Mouse (Mus musculus) embryonic facial prominence, embryonic 14.5 days (tissue): Measurements from ENCODE around the gene Kcnip4. TPM values are rescaled to one million over a fixed set of nuclear protein-coding genes. Genes with fewer than 3 reads are reported as not detected.

Experiments
- ATAC-seq: fragments of 200-750 bp; cut with Nextera tagmentation; 2 replicates; pipeline ENCODE4 v1.8.0; 2017; ENCODE audit warnings: low read depth, moderate number of reproducible peaks, moderate TSS enrichment
- DNase-seq: peaks from one replicate; pipeline ENCODE4 v3.0.0-alpha.2; 2015; ENCODE audit warnings: low spot score
- H3K27ac ChIP-seq: fragments of 300-500 bp; sonication (generic); replicated peaks from 2 replicates; pipeline ENCODE4 v1.5.1; 2014; ENCODE audit warnings: low read depth, mild to moderate bottlenecking, low read length, moderate library complexity
- H3K27me3 ChIP-seq: fragments of 300-500 bp; sonication (generic); replicated peaks from 2 replicates; pipeline ENCODE4 v1.6.1; 2014; ENCODE audit warnings: low read length; ENCODE audit not compliant: control insufficient read depth, insufficient read depth
- H3K36me3 ChIP-seq: fragments of 300-500 bp; sonication (generic); 2 replicates; pipeline ENCODE4 v1.6.1; 2014; ENCODE audit warnings: low read length, mixed read lengths; ENCODE audit not compliant: control insufficient read depth, insufficient read depth
- H3K4me1 ChIP-seq: fragments of 300-500 bp; sonication (generic); 2 replicates; pipeline ENCODE4 v1.6.1; 2014; ENCODE audit warnings: antibody characterized with exemption, low read length; ENCODE audit not compliant: control insufficient read depth, insufficient read depth
- H3K4me2 ChIP-seq: fragments of 300-500 bp; sonication (generic); 2 replicates; pipeline ENCODE4 v1.6.1; 2014; ENCODE audit warnings: low read depth, mild to moderate bottlenecking, low read length, moderate library complexity, mixed read lengths
- H3K4me3 ChIP-seq: fragments of 300-500 bp; sonication (generic); 2 replicates; pipeline ENCODE4 v1.5.1; 2014; ENCODE audit warnings: low read depth, mild to moderate bottlenecking, low read length
- H3K9ac ChIP-seq: fragments of 300-500 bp; sonication (generic); 2 replicates; pipeline ENCODE4 v1.6.1; 2014; ENCODE audit warnings: low read depth, mild to moderate bottlenecking, low read length, moderate library complexity, mixed read lengths
- H3K9me3 ChIP-seq: fragments of 300-500 bp; sonication (generic); 2 replicates; pipeline ENCODE4 v1.6.1; 2016; ENCODE audit warnings: low read length; ENCODE audit not compliant: control insufficient read depth
- WGBS: fragments of 180-500 bp; shearing (Covaris S2); extraction: QIAGEN DNeasy Blood & Tissue Kit; methylation state at CpG from one replicate; pipeline ENCODE4 v1.1.7; 2014; 5-methylcytosine and 5-hydroxymethylcytosine counted together
- polyA plus RNA-seq: library from polyadenylated mRNA; unstranded; fragments of >200 nt; fragmentation: Nextera tagmentation; extraction: Ambion mirVana; gene quantifications from 2 replicates; pipeline ENCODE4 v1.2.1, GENCODE M21; 2014

Gene Kcnip4
- polyA plus RNA-seq, 1 experiment from 2014 or later: 2.9 TPM

GRCm38 (mm10) chr5:48588014-48588413 lies 936.7 kb downstream of the Kcnip4 start:
- ATAC-seq (no peak), DNase-seq (no peak)
- Histone ChIP-seq H3K9me3 (no peaks in the 10 kb centered on the region), H3K27me3 (no peaks in the 10 kb centered on the region), H3K36me3 (no peaks in the 10 kb centered on the region), H3K4me2 (no peak overlapping the region), H3K9ac (no peak overlapping the region), H3K4me3 (no peak overlapping the region), H3K4me1 (no peaks in the 10 kb centered on the region), H3K27ac (no peak overlapping the region)

GRCm38 (mm10) chr5:48583431-48583830 lies 941.3 kb downstream of the Kcnip4 start:
- H3K27ac ChIP-seq: no peak overlapping the region
- no peaks in the 10 kb centered on the region for H3K36me3 ChIP-seq
- no peaks in the 10 kb centered on the region for H3K27me3 ChIP-seq
- 59% methylated on average over 1 of the region's 1 CpGs for WGBS
- H3K9me3 ChIP-seq: no peaks in the 10 kb centered on the region
- DNase-seq: peak; percentile 27
- no peak overlapping the region for H3K4me2 ChIP-seq
- H3K9ac ChIP-seq: no peak overlapping the region
- H3K4me3 ChIP-seq: no peak overlapping the region
- ATAC-seq: no peak
- H3K4me1 ChIP-seq: no peaks in the 10 kb centered on the region

GRCm38 (mm10) chr5:48563996-48564587 lies 960.6 kb downstream of the Kcnip4 start:
- 85% methylated on average over 3 of the region's 3 CpGs for WGBS
- no peak for ATAC-seq

GRCm38 (mm10) chr5:48551753-48552152 lies 973.0 kb downstream of the Kcnip4 start:
- H3K27ac ChIP-seq: no peak overlapping the region
- no peak overlapping the region for H3K4me3 ChIP-seq
- H3K36me3 ChIP-seq: no peaks in the 10 kb centered on the region
- no peaks in the 10 kb centered on the region for H3K4me1 ChIP-seq
- DNase-seq (no peak), ATAC-seq (no peak)
- no peak overlapping the region for H3K9ac ChIP-seq
- 84% methylated on average over 4 of the region's 4 CpGs for WGBS
- H3K4me2 ChIP-seq: no peak overlapping the region
- H3K9me3 ChIP-seq: no peaks in the 10 kb centered on the region
- no peaks in the 10 kb centered on the region for H3K27me3 ChIP-seq

More at GRCm38 (mm10) chr5:48563996-48564587, 960.6 kb downstream of the Kcnip4 start:
- Histone ChIP-seq H3K27me3 (no peaks in the 10 kb centered on the region), H3K4me1 (no peaks in the 10 kb centered on the region), H3K4me2 (no peak overlapping the region), H3K9ac (no peak overlapping the region), H3K36me3 (no peaks in the 10 kb centered on the region), H3K9me3 (no peaks in the 10 kb centered on the region), H3K4me3 (no peak overlapping the region), H3K27ac (no peak overlapping the region)
- no peak for DNase-seq

GRCm38 (mm10) chr5:48545825-48546224 lies 978.9 kb downstream of the Kcnip4 start:
- H3K27me3 ChIP-seq: no peaks in the 10 kb centered on the region
- H3K9me3 ChIP-seq: no peaks in the 10 kb centered on the region
- H3K4me2 ChIP-seq: no peak overlapping the region
- no peak for ATAC-seq
- H3K36me3 ChIP-seq: no peaks in the 10 kb centered on the region
- 77% methylated on average over 3 of the region's 3 CpGs for WGBS
- H3K4me3 ChIP-seq: no peak overlapping the region
- H3K9ac ChIP-seq: no peak overlapping the region
- no peak overlapping the region for H3K27ac ChIP-seq
- no peak for DNase-seq
- H3K4me1 ChIP-seq: no peaks in the 10 kb centered on the region

GRCm38 (mm10) chr5:48544784-48545734 lies 979.6 kb downstream of the Kcnip4 start:
- Histone ChIP-seq H3K9ac (no peak overlapping the region), H3K27me3 (no peaks in the 10 kb centered on the region), H3K4me2 (no peak overlapping the region), H3K27ac (no peak overlapping the region), H3K4me3 (no peak overlapping the region), H3K4me1 (no peaks in the 10 kb centered on the region), H3K36me3 (no peaks in the 10 kb centered on the region), H3K9me3 (no peaks in the 10 kb centered on the region)
- no peak for ATAC-seq
- 46% methylated on average over 5 of the region's 5 CpGs for WGBS
- no peak for DNase-seq

- DNase-seq: no peak
- no peaks in the 10 kb centered on the region for H3K4me1 ChIP-seq
- H3K27ac ChIP-seq: no peak overlapping the region
- H3K4me2 ChIP-seq: no peak overlapping the region
- H3K36me3 ChIP-seq: no peaks in the 10 kb centered on the region
- WGBS: 81% methylated on average over 4 of the region's 4 CpGs
- no peak for ATAC-seq
- no peak overlapping the region for H3K4me3 ChIP-seq
- no peak overlapping the region for H3K9ac ChIP-seq
- H3K27me3 ChIP-seq: no peaks in the 10 kb centered on the region
- no peaks in the 10 kb centered on the region for H3K9me3 ChIP-seq
These were observed 1006.7 kb downstream of the Kcnip4 start for GRCm38 (mm10) chr5:48518035-48518434.

GRCm38 (mm10) chr5:48513354-48513753 lies 1011.4 kb downstream of the Kcnip4 start:
- WGBS: 79% methylated on average over 1 of the region's 1 CpGs

More at GRCm38 (mm10) chr5:48513354-48513753, 1011.4 kb downstream of the Kcnip4 start:
- Histone ChIP-seq H3K36me3 (no peaks in the 10 kb centered on the region), H3K27me3 (no peaks in the 10 kb centered on the region), H3K4me2 (no peak overlapping the region), H3K27ac (no peak overlapping the region), H3K4me1 (no peaks in the 10 kb centered on the region), H3K9ac (no peak overlapping the region), H3K9me3 (no peaks in the 10 kb centered on the region), H3K4me3 (no peak overlapping the region)
- DNase-seq: no peak
- no peak for ATAC-seq
